Mouse (Mus musculus): ENCODE measurements at regions not wholly inside any gene's neighbourhood (a gene's known extent, or its start where the extent isn't known, plus 50 kb on each side); places are given as distances from the start of the nearest gene placed in this dataset.

DNA sequence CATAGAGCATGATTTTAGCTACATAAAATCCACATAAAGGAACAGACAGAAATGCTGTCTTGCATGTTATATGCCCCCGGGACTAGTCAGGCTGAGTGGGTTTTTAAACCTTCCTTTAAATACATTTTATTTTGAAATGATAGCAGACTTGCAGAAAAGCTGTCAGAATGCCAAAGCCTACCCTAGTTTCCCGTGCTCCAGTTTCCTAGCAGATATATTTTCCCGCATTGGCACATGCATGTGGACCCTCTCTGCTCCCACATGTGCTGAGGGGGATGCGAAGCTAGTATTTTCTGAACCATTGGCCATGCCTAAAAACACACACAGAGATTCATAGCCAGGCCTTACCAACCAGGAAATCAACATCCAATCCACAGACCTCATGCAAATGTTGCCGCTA, 105.8 kb downstream of the Utp6 start:
- no peak overlapping the region for H3K9ac ChIP-seq (ENCODE audit: low read length)
- no peak for ATAC-seq (ENCODE audit: low read depth)
- WGBS = 66% methylated on average over 5 of the region's 5 CpGs
- no peak overlapping the region for H3K4me3 ChIP-seq (ENCODE audit: low read length)
- no peaks in the 10 kb centered on the region; the same call in 1 of the 2 replicates for H3K27me3 ChIP-seq (ENCODE audit: control insufficient read depth, insufficient read depth, low read depth, low read length)
- H3K9me3 ChIP-seq (ENCODE audit: control insufficient read depth, low read length) = 0 out of 2 replicates have a peak, but pooled peaks cover 4% of the 10 kb centered on the region
- no peak overlapping the region for H3K4me2 ChIP-seq (ENCODE audit: low read depth, low read length)
- H3K27ac ChIP-seq (ENCODE audit: low read length) = no peak overlapping the region
- H3K36me3 ChIP-seq (ENCODE audit: control insufficient read depth, insufficient read depth, low read length) = no peaks in the 10 kb centered on the region
- peaks cover 6% of the 10 kb centered on the region; the same call in 1 of the 2 replicates for H3K4me1 ChIP-seq (replicated peaks; ENCODE audit: control insufficient read depth, insufficient read depth, low read length)

DNA sequence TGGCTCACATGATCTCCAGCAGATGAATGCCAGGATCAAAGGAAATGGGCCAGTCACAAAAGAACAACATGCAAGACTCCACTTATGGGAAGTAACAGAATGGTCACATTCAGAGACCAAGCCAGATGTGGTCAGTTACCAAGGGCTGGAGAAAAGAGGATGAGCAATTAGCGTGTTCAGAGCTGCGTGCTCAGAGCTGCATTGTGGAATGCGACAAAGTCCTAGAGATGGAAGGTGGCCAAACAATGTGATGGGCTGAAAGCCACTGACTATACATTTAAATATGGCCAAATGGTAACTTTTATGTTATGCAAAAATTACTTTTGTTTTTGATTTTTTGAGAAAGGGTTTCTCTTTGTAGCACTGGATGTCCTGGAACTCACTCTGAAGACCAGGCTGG, 112.6 kb downstream of the Utp6 start:
- Histone ChIP-seq H3K4me2 (ENCODE audit: low read depth, low read length) (no peak overlapping the region), H3K27ac (ENCODE audit: low read length) (no peak overlapping the region), H3K27me3 (ENCODE audit: control insufficient read depth, insufficient read depth, low read depth, low read length) (no peaks in the 10 kb centered on the region), H3K4me3 (ENCODE audit: low read length) (no peak overlapping the region), H3K9ac (ENCODE audit: low read length) (no peak overlapping the region), H3K36me3 (ENCODE audit: control insufficient read depth, insufficient read depth, low read length) (no peaks in the 10 kb centered on the region), H3K9me3 (ENCODE audit: control insufficient read depth, low read length) (no peaks in the 10 kb centered on the region), H3K4me1 (replicated peaks; ENCODE audit: control insufficient read depth, insufficient read depth, low read length) (peaks cover 11% of the 10 kb centered on the region; the same call in 1 of the 2 replicates)
- 53% methylated on average over 3 of the region's 3 CpGs for WGBS
- peak; percentile 65; the same call in 1 of the 2 replicates for ATAC-seq (ENCODE audit: low read depth)

- H3K4me1 ChIP-seq (replicated peaks; ENCODE audit: control insufficient read depth, insufficient read depth, low read length) = peaks cover 4% of the 10 kb centered on the region
- H3K9me3 ChIP-seq (ENCODE audit: control insufficient read depth, low read length) = no peaks in the 10 kb centered on the region
- H3K4me3 ChIP-seq (ENCODE audit: low read length) = no peak overlapping the region
- H3K4me2 ChIP-seq (ENCODE audit: low read depth, low read length) = no peak overlapping the region
- no peak for ATAC-seq (ENCODE audit: low read depth)
- H3K27me3 ChIP-seq (ENCODE audit: control insufficient read depth, insufficient read depth, low read depth, low read length) = no peaks in the 10 kb centered on the region
- H3K27ac ChIP-seq (ENCODE audit: low read length) = no peak overlapping the region
- WGBS = 76% methylated on average over 4 of the region's 4 CpGs
- H3K36me3 ChIP-seq (ENCODE audit: control insufficient read depth, insufficient read depth, low read length) = no peaks in the 10 kb centered on the region
- H3K9ac ChIP-seq (ENCODE audit: low read length) = no peak overlapping the region
These were observed 117.8 kb downstream of the Utp6 start for GRCm38 (mm10) chr11:79844436-79844835.

DNA sequence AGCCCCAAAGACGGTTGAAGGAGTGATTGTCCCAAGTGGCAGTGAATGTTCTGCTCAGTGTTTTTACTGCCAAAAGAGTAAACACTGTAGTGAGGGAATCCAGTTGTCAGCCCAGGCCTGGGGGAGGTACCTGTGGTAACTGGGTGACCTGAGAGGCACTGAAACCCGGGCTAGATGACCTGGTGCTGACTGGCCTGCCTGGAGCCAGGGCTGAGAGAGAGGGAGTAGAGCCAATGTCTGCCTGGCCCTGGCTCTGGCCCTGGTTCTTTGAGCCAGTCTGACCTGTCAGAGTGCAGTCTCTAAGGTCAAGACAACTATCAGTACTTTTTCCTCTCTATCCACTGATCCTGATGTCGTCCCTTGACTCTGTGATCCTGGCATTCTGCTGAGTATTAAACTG, 119.2 kb downstream of the Utp6 start:
- 45% methylated on average over 3 of the region's 3 CpGs for WGBS
- Histone ChIP-seq H3K4me1 (replicated peaks; ENCODE audit: control insufficient read depth, insufficient read depth, low read length) (peaks cover 4% of the 10 kb centered on the region), H3K27ac (ENCODE audit: low read length) (no peak overlapping the region), H3K9me3 (ENCODE audit: control insufficient read depth, low read length) (no peaks in the 10 kb centered on the region), H3K36me3 (ENCODE audit: control insufficient read depth, insufficient read depth, low read length) (no peaks in the 10 kb centered on the region), H3K4me3 (ENCODE audit: low read length) (no peak overlapping the region), H3K27me3 (ENCODE audit: control insufficient read depth, insufficient read depth, low read depth, low read length) (no peaks in the 10 kb centered on the region), H3K9ac (ENCODE audit: low read length) (no peak overlapping the region), H3K4me2 (ENCODE audit: low read depth, low read length) (no peak overlapping the region)
- ATAC-seq (ENCODE audit: low read depth) = no peak

- no peak overlapping the region for H3K9ac ChIP-seq (ENCODE audit: low read length)
- peaks cover 4% of the 10 kb centered on the region for H3K4me1 ChIP-seq (replicated peaks; ENCODE audit: control insufficient read depth, insufficient read depth, low read length)
- H3K9me3 ChIP-seq (ENCODE audit: control insufficient read depth, low read length) = no peaks in the 10 kb centered on the region
- WGBS = 57% methylated on average over 6 of the region's 6 CpGs
- no peak overlapping the region for H3K4me3 ChIP-seq (ENCODE audit: low read length)
- H3K27ac ChIP-seq (ENCODE audit: low read length) = peak overlapping the region; percentile 14; the same call in 1 of the 2 replicates
- H3K36me3 ChIP-seq (ENCODE audit: control insufficient read depth, insufficient read depth, low read length) = no peaks in the 10 kb centered on the region
- H3K27me3 ChIP-seq (ENCODE audit: control insufficient read depth, insufficient read depth, low read depth, low read length) = no peaks in the 10 kb centered on the region
- H3K4me2 ChIP-seq (ENCODE audit: low read depth, low read length) = no peak overlapping the region
- peak; percentile 55 for ATAC-seq (ENCODE audit: low read depth)
These were observed 122.2 kb downstream of the Utp6 start for GRCm38 (mm10) chr11:79839973-79840372.

- Histone ChIP-seq H3K9ac (ENCODE audit: low read length) (no peak overlapping the region), H3K27me3 (ENCODE audit: control insufficient read depth, insufficient read depth, low read depth, low read length) (no peaks in the 10 kb centered on the region), H3K9me3 (ENCODE audit: control insufficient read depth, low read length) (no peaks in the 10 kb centered on the region), H3K27ac (ENCODE audit: low read length) (no peak overlapping the region), H3K4me1 (replicated peaks; ENCODE audit: control insufficient read depth, insufficient read depth, low read length) (peaks cover 4% of the 10 kb centered on the region), H3K4me2 (ENCODE audit: low read depth, low read length) (no peak overlapping the region), H3K36me3 (ENCODE audit: control insufficient read depth, insufficient read depth, low read length) (no peaks in the 10 kb centered on the region), H3K4me3 (ENCODE audit: low read length) (no peak overlapping the region)
- ATAC-seq (ENCODE audit: low read depth) = no peak
- 42% methylated on average over 4 of the region's 4 CpGs for WGBS
These were observed 124.1 kb downstream of the Utp6 start for GRCm38 (mm10) chr11:79838051-79838450.

DNA sequence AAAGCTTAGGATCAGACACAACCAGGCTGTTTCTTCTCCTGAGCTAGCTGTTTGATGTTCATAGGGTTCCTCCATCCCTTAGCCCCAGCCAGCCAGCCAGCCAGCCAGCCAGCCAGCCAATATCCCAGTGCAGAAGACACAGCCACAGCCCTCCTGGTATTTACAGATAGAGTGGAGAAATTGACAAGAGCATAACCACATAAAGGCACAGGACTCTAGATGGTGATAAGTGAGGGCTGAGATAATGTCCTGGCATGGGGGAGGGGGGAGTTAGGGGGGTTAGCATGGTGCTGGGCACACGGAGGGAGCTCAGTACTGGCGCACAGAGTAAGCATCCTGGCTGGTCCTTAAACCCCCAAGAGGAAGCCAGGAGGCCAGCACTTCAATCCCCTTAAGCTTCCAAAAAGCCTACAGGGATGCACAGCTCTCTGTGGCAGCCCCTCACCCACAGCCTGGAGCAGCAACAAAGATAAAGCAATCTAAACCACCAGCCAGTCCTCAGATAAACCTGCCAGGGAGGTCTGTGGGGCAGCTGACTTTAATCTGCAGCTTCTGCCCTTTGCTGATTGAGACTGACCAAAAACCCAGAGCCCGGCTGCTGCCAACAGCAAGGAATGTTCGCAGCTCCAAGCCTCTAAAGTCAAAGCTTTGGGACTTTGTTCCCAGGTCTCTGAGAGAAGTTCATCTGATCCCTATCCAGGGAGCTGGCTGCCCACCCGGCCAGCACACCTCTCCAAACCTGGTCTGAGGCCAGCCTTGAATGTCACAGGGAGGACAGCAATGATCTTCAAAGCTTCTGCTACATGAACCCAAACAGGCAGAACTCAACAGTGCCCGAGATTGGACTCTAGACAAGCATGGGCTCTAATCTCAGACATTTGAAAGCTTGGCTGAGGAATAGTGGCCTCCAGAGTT, 124.9 kb downstream of the Utp6 start:
- Histone ChIP-seq H3K27ac (ENCODE audit: low read length) (no peak overlapping the region), H3K27me3 (ENCODE audit: control insufficient read depth, insufficient read depth, low read depth, low read length) (no peaks in the 10 kb centered on the region), H3K4me3 (ENCODE audit: low read length) (no peak overlapping the region), H3K4me2 (ENCODE audit: low read depth, low read length) (no peak overlapping the region), H3K4me1 (replicated peaks; ENCODE audit: control insufficient read depth, insufficient read depth, low read length) (peaks cover 4% of the 10 kb centered on the region), H3K9ac (ENCODE audit: low read length) (no peak overlapping the region), H3K9me3 (ENCODE audit: control insufficient read depth, low read length) (no peaks in the 10 kb centered on the region), H3K36me3 (ENCODE audit: control insufficient read depth, insufficient read depth, low read length) (no peaks in the 10 kb centered on the region)
- WGBS = 30% methylated on average over 6 of the region's 6 CpGs
- no peak for ATAC-seq (ENCODE audit: low read depth)

DNA sequence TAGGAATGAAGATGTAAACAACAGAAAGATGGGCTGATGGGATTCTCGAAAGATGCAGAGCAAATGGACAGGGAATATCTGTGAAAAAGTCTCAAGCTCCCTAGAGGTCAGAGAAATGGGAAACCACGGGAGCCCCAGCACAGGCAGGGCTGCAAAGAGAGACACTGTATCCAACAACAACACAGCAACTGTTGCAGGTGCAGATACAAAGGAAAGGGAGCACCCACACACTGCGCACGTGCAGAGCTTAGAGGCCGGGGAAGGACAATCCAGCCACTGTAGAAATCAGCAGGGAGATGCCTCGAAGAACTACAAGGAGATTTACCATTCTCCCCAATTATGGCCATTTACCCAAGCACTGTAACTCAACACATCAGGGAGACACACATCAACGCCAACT, 126.3 kb downstream of the Utp6 start:
- no peaks in the 10 kb centered on the region for H3K27me3 ChIP-seq (ENCODE audit: control insufficient read depth, insufficient read depth, low read depth, low read length)
- H3K27ac ChIP-seq (ENCODE audit: low read length) = no peak overlapping the region
- no peaks in the 10 kb centered on the region for H3K9me3 ChIP-seq (ENCODE audit: control insufficient read depth, low read length)
- no peak for ATAC-seq (ENCODE audit: low read depth)
- H3K4me3 ChIP-seq (ENCODE audit: low read length) = no peak overlapping the region
- WGBS = 91% methylated on average over 7 of the region's 7 CpGs
- peaks cover 4% of the 10 kb centered on the region for H3K4me1 ChIP-seq (replicated peaks; ENCODE audit: control insufficient read depth, insufficient read depth, low read length)
- no peak overlapping the region for H3K4me2 ChIP-seq (ENCODE audit: low read depth, low read length)
- H3K36me3 ChIP-seq (ENCODE audit: control insufficient read depth, insufficient read depth, low read length) = no peaks in the 10 kb centered on the region
- no peak overlapping the region for H3K9ac ChIP-seq (ENCODE audit: low read length)

DNA sequence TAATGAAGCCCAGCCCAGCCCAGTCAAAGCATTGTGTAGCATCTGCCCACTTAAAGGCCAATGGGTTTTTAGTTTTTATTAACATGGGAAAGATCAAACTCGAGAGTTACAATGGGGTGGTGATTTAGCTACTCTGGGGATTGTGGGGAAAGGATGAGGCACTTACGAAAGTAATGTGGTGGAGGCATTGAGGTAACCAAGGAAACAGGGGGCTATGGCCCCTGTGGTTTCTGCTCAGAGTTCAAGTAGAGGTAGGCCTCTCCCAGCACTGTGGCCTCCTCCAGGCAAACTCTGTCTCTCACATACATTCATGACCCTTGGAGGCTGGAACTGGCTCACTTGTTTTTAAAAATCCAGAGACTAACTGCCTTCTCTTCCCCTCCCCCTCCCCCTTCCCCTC, 128.4 kb downstream of the Utp6 start:
- WGBS = 74% methylated on average over 2 of the region's 2 CpGs
- Histone ChIP-seq H3K9ac (ENCODE audit: low read length) (no peak overlapping the region), H3K4me3 (ENCODE audit: low read length) (no peak overlapping the region), H3K4me2 (ENCODE audit: low read depth, low read length) (no peak overlapping the region), H3K9me3 (ENCODE audit: control insufficient read depth, low read length) (no peaks in the 10 kb centered on the region), H3K27me3 (ENCODE audit: control insufficient read depth, insufficient read depth, low read depth, low read length) (no peaks in the 10 kb centered on the region), H3K4me1 (replicated peaks; ENCODE audit: control insufficient read depth, insufficient read depth, low read length) (peaks cover 4% of the 10 kb centered on the region; the same call in 1 of the 2 replicates), H3K36me3 (ENCODE audit: control insufficient read depth, insufficient read depth, low read length) (no peaks in the 10 kb centered on the region), H3K27ac (ENCODE audit: low read length) (no peak overlapping the region)
- no peak for ATAC-seq (ENCODE audit: low read depth)
